Mouse (Mus musculus): ENCODE data around the gene Nrf1. TPM values are rescaled to one million over a fixed set of nuclear protein-coding genes. Genes with fewer than 3 reads are reported as not detected.

Nrf1 gene
- polyA plus RNA-seq, 1 experiment from 2014 or later = 17.3 TPM

DNA sequence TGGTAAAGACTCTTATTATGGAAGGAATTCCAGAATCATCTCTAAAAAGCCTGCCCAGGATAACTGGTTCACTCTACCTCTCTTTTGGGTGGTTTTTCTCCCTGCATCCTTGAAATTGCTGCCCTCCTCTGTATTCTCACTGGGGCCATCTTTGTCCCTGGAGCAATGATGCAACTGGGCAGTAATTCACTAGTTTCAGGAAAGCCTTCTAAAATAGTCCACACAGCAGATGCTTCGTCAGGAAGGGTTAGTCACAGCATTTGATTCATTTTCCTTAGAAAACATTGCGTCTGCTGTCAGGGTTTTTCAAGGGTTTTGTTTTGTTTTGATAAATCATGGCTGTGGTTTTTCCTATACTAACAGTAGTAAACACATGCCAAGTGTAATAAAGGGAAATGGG lies 59.7 kb downstream of the Nrf1 start:
- Histone ChIP-seq H3K27ac (ENCODE audit: low read depth) (no peak overlapping the region), H3K4me3 (ENCODE audit: low read depth, low read length) (no peak overlapping the region), H3K27me3 (ENCODE audit: insufficient read depth, low read length) (no peaks in the 10 kb centered on the region), H3K36me3 (replicated peaks; ENCODE audit: insufficient read depth, low read length) (peaks cover 61% of the 10 kb centered on the region), H3K4me2 (ENCODE audit: low read depth, low read length) (no peak overlapping the region), H3K9me3 (ENCODE audit: low read length) (no peaks in the 10 kb centered on the region), H3K4me1 (ENCODE audit: insufficient read depth) (no peaks in the 10 kb centered on the region), H3K9ac (replicated peaks) (no peak overlapping the region)
- no peak for TF ChIP-seq CTCF (IDR thresholded peaks at IDR 0.05; ENCODE audit: low read depth)
- TF ChIP-seq EP300 (IDR thresholded peaks at IDR 0.05; ENCODE audit: low read depth) = no peak
- WGBS (ENCODE audit: insufficient replicate concordance) = 83% methylated on average over 2 of the region's 2 CpGs
- DNase-seq (no peak), ATAC-seq (no peak)

DNA sequence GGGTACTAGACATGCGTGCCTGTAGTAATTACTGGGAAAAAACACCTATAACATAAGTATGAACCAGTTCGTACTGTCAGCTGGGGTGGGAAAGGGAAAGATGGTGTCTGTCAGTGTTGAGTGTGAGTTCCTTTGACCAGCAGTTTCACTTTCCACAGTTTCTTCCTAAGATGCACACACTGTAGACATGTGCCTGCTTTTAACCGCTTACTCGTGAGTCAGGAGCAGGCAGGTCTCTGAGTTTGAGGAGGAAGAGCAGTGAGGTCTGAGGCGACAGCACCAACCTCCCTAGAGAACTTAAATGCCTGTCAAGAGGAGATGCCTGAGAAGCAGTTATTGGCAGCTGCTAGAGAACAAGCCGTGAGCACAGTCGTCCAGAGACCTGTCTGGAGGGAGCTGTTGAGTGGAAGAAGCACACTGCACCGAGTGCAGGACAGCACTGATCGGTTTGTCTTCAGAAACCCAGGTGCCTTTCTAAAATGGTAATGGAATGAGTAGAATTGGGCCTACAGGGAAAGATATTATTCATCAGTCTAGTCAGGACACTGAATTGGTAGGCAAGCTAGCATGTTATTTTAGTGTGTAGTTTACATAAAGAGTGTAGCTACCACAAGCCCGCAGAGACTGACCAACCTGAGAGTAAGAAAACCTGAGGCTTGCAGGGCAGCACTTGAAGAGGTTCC lies 62.2 kb downstream of the Nrf1 start:
- 91% methylated on average over 10 of the region's 10 CpGs for WGBS (ENCODE audit: insufficient replicate concordance)
- H3K9ac ChIP-seq (replicated peaks) = no peak overlapping the region
- TF ChIP-seq CTCF (IDR thresholded peaks at IDR 0.05; ENCODE audit: low read depth) = no peak
- TF ChIP-seq EP300 (IDR thresholded peaks at IDR 0.05; ENCODE audit: low read depth) = no peak

DNA sequence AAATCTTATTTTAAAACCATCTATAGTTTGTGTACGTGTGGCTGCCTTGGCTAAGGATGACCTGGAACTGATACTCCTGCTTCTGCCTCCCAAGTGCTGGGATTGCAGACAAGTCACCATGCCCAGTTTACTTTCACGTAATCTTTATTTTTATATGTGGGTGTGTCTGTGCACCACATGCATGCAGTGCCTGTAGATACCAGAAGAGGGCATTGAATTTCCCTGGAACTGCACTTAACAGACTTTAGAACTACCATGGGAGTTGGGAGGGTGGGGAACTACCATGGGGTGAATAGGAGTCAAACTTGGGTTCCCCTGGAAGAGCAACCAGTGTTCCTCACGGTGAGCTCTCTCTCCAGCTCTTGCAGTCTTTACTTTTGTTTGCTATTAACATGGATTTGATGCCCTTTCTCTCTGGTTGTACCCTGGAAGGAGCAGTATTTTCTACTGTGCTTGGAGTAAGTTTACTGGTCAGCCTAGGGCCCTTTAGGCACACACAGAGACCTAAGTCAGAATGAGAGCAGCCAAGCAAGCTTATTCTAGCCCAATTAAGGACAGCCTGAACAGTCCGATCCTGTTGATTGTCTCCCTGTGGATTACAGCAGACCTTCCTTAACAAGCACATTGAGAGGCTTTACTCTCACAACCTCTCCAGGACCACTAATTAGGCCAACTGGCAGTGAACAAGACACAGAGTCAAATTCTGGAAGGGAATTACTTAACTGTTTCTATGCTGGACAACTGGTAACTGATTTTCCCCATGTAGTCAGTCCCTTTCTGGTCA lies 64.8 kb downstream of the Nrf1 start:
- H3K36me3 ChIP-seq (replicated peaks; ENCODE audit: insufficient read depth, low read length) = peaks cover 63% of the 10 kb centered on the region
- WGBS (ENCODE audit: insufficient replicate concordance) = 98% methylated on average over 4 of the region's 4 CpGs

More for the DNA sequence above, 62.2 kb downstream of the Nrf1 start:
- no peak for ATAC-seq
- no peaks in the 10 kb centered on the region for H3K27me3 ChIP-seq (ENCODE audit: insufficient read depth, low read length)
- no peak overlapping the region for H3K27ac ChIP-seq (ENCODE audit: low read depth)
- DNase-seq = no peak
- no peaks in the 10 kb centered on the region for H3K4me1 ChIP-seq (ENCODE audit: insufficient read depth)
- H3K36me3 ChIP-seq (replicated peaks; ENCODE audit: insufficient read depth, low read length) = peaks cover 55% of the 10 kb centered on the region
- H3K4me2 ChIP-seq (ENCODE audit: low read depth, low read length) = no peak overlapping the region
- H3K4me3 ChIP-seq (ENCODE audit: low read depth, low read length) = no peak overlapping the region
- no peaks in the 10 kb centered on the region for H3K9me3 ChIP-seq (ENCODE audit: low read length)

DNA sequence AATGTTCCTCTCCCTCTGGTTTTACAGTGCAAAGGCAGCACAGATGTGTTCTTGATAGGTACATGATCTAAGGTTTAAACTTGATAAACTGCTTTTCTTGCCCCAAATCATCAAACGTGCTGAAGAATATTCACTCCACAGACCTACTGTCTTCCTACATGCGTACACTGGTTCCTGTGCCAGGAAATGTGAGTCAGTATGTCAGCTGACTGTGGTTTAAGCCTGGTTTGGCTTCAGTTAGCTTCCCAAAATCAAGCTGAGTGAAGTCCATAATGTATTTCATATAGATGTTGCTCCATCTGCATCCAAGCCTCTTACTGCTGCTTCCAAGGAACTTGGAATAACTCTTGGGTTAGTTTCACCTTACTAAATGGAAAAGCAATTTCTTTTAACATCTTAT lies 66.3 kb downstream of the Nrf1 start:
- TF ChIP-seq CTCF (IDR thresholded peaks at IDR 0.05; ENCODE audit: low read depth) = no peak
- no peak for TF ChIP-seq EP300 (IDR thresholded peaks at IDR 0.05; ENCODE audit: low read depth)
- H3K9ac ChIP-seq (replicated peaks) = no peak overlapping the region
- no peaks in the 10 kb centered on the region for H3K4me1 ChIP-seq (ENCODE audit: insufficient read depth)
- H3K4me3 ChIP-seq (ENCODE audit: low read depth, low read length) = no peak overlapping the region
- no peaks in the 10 kb centered on the region for H3K9me3 ChIP-seq (ENCODE audit: low read length)
- no peak overlapping the region for H3K4me2 ChIP-seq (ENCODE audit: low read depth, low read length)
- H3K27ac ChIP-seq (ENCODE audit: low read depth) = no peak overlapping the region
- ATAC-seq (no peak), DNase-seq (no peak)
- WGBS (ENCODE audit: insufficient replicate concordance) = 50% methylated on average over 2 of the region's 2 CpGs
- H3K27me3 ChIP-seq (ENCODE audit: insufficient read depth, low read length) = no peaks in the 10 kb centered on the region
- H3K36me3 ChIP-seq (replicated peaks; ENCODE audit: insufficient read depth, low read length) = peaks cover 74% of the 10 kb centered on the region

More for the DNA sequence above, 64.8 kb downstream of the Nrf1 start:
- peak; percentile 45 for TF ChIP-seq CTCF (IDR thresholded peaks at IDR 0.05; ENCODE audit: low read depth)
- TF ChIP-seq EP300 (IDR thresholded peaks at IDR 0.05; ENCODE audit: low read depth) = no peak
- Histone ChIP-seq H3K27ac (ENCODE audit: low read depth) (no peak overlapping the region), H3K9me3 (ENCODE audit: low read length) (no peaks in the 10 kb centered on the region), H3K27me3 (ENCODE audit: insufficient read depth, low read length) (no peaks in the 10 kb centered on the region), H3K9ac (replicated peaks) (no peak overlapping the region), H3K4me2 (ENCODE audit: low read depth, low read length) (no peak overlapping the region), H3K4me1 (ENCODE audit: insufficient read depth) (no peaks in the 10 kb centered on the region), H3K4me3 (ENCODE audit: low read depth, low read length) (no peak overlapping the region)
- DNase-seq (no peak), ATAC-seq (no peak)

DNA sequence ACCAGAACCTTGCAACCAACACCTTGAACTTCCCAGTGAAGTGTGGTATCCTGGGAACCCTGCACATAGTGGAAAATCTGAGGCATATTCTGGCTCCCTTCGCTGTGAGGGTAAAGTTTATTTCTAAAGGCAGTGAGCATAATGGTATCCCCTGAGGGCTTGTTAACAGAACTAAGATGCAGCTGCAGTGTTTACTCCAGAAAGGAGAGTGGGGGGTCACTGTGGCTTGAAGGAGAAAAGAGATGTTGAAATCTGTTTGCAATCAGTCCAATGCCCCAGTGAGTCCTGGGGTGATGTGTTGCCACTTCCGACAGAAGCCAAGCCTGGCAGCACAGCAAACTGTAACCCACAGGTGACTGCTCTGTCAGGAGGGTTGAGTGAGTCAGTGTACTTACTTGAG lies 73.4 kb downstream of the Nrf1 start:
- H3K9ac ChIP-seq (replicated peaks) = no peak overlapping the region
- no peaks in the 10 kb centered on the region for H3K9me3 ChIP-seq (ENCODE audit: low read length)
- no peaks in the 10 kb centered on the region for H3K27me3 ChIP-seq (ENCODE audit: insufficient read depth, low read length)
- H3K4me2 ChIP-seq (ENCODE audit: low read depth, low read length) = no peak overlapping the region
- no peaks in the 10 kb centered on the region for H3K4me1 ChIP-seq (ENCODE audit: insufficient read depth)
- H3K27ac ChIP-seq (ENCODE audit: low read depth) = no peak overlapping the region
- TF ChIP-seq EP300 (IDR thresholded peaks at IDR 0.05; ENCODE audit: low read depth) (no peak), CTCF (IDR thresholded peaks at IDR 0.05; ENCODE audit: low read depth) (no peak)
- WGBS (ENCODE audit: insufficient replicate concordance) = 81% methylated on average over 2 of the region's 2 CpGs
- H3K36me3 ChIP-seq (replicated peaks; ENCODE audit: insufficient read depth, low read length) = peaks cover 68% of the 10 kb centered on the region
- H3K4me3 ChIP-seq (ENCODE audit: low read depth, low read length) = no peak overlapping the region
- no peak for ATAC-seq
- no peak for DNase-seq

DNA sequence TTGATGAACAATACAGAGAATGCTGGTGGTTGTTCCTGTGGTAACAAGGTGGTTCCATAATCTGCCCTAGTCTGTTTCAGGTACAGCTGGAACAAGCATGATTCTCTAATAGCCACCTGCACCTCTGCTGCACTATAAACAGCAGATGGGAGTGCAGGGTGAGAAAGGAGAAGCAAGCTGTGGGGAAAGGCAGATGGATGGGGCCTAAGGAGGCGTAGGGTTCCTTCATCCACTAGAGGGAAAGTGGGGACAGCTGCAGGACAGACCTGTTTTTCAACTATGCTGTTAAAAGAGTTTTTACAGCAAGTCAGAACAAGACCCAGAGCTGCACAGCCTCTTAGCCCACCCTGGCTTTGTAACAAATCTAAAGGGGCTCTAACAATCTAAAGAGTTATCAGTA lies 73.8 kb downstream of the Nrf1 start:
- H3K36me3 ChIP-seq (replicated peaks; ENCODE audit: insufficient read depth, low read length) = peaks cover 68% of the 10 kb centered on the region
- no peak overlapping the region for H3K4me3 ChIP-seq (ENCODE audit: low read depth, low read length)
- H3K27ac ChIP-seq (ENCODE audit: low read depth) = no peak overlapping the region
- no peak overlapping the region for H3K9ac ChIP-seq (replicated peaks)
- no peaks in the 10 kb centered on the region for H3K27me3 ChIP-seq (ENCODE audit: insufficient read depth, low read length)
- no peak for DNase-seq
- 90% methylated on average over 1 of the region's 1 CpGs for WGBS (ENCODE audit: insufficient replicate concordance)
- ATAC-seq = no peak
- TF ChIP-seq EP300 (IDR thresholded peaks at IDR 0.05; ENCODE audit: low read depth) = no peak
- TF ChIP-seq CTCF (IDR thresholded peaks at IDR 0.05; ENCODE audit: low read depth) = no peak
- H3K4me1 ChIP-seq (ENCODE audit: insufficient read depth) = no peaks in the 10 kb centered on the region
- H3K4me2 ChIP-seq (ENCODE audit: low read depth, low read length) = no peak overlapping the region
- H3K9me3 ChIP-seq (ENCODE audit: low read length) = no peaks in the 10 kb centered on the region
